Mouse (Mus musculus) brain, adult 2 months (tissue): ENCODE results near the gene Bbs5.
"Not testable (repeated sequence)": the region's sequence is repeated elsewhere in the genome, so short reads cannot be mapped to it uniquely, and the experiment has no call there.

Experiments used
- DNase-seq: peaks from one replicate; pipeline ENCODE4 v3.0.0; 2011; ENCODE audit warnings: low read depth, low spot score

The Bbs5 gene

GRCm38 (mm10) chr2:69669853-69670252 is 22.9 kb downstream of the Bbs5 start, which contains the start of gene Klhl41:
Klhl41 (plus strand) TSS chr2:69670120.
- DNase-seq, result peak; percentile 3

- DNase-seq, result peak; percentile 7
Measured at GRCm38 (mm10) chr2:69673723-69674122, 26.8 kb downstream of the Bbs5 start.

- no peak for DNase-seq
Measured at GRCm38 (mm10) chr2:69675266-69675665, 28.3 kb downstream of the Bbs5 start.

- no peak for DNase-seq
Measured at GRCm38 (mm10) chr2:69676713-69677112, 29.7 kb downstream of the Bbs5 start.

GRCm38 (mm10) chr2:69677215-69677614 is 30.2 kb downstream of the Bbs5 start:
- DNase-seq, result not testable (repeated sequence)

- no peak for DNase-seq
Measured at GRCm38 (mm10) chr2:69679990-69680389, 33.0 kb downstream of the Bbs5 start.

- DNase-seq, result no peak
Measured at GRCm38 (mm10) chr2:69681931-69682330, 35.0 kb downstream of the Bbs5 start.

GRCm38 (mm10) chr2:69683036-69683805 is 36.2 kb downstream of the Bbs5 start:
- DNase-seq, result peak; percentile 60

- no peak for DNase-seq
Measured at GRCm38 (mm10) chr2:69684488-69684887, 37.5 kb downstream of the Bbs5 start.

- DNase-seq, result peak; percentile 38
Measured at GRCm38 (mm10) chr2:69690214-69690613, 43.2 kb downstream of the Bbs5 start.

- no peak for DNase-seq
Measured at GRCm38 (mm10) chr2:69690843-69691242, 43.9 kb downstream of the Bbs5 start.

- DNase-seq, result no peak
Measured at GRCm38 (mm10) chr2:69693501-69693900, 46.5 kb downstream of the Bbs5 start.

- no peak for DNase-seq
Measured at GRCm38 (mm10) chr2:69700446-69700845, 53.5 kb downstream of the Bbs5 start.

GRCm38 (mm10) chr2:69712171-69712570 is 65.2 kb downstream of the Bbs5 start:
- DNase-seq, result peak; percentile 80

GRCm38 (mm10) chr2:69712981-69713625 is 66.1 kb downstream of the Bbs5 start, which contains the start of gene Fastkd1:
Fastkd1 (minus strand) TSS chr2:69713516.
- peak; percentile 98 for DNase-seq

GRCm38 (mm10) chr2:69713626-69714014 is 66.6 kb downstream of the Bbs5 start:
- no peak for DNase-seq

- DNase-seq, result no peak
Measured at GRCm38 (mm10) chr2:69714126-69714525, 67.2 kb downstream of the Bbs5 start.

GRCm38 (mm10) chr2:69716483-69716882 is 69.5 kb downstream of the Bbs5 start:
- no peak for DNase-seq
